Mouse (Mus musculus) lung, postnatal 0 days (tissue): ENCODE results near the gene 9630041A04Rik. TPM values are rescaled to one million over a fixed set of nuclear protein-coding genes. Genes with fewer than 3 reads are reported as not detected.

Experiments used
- ATAC-seq: fragments of 200-750 bp; cut with Nextera tagmentation; 2 replicates; pipeline ENCODE4 v1.8.0; 2017; ENCODE audit warnings: moderate library complexity
- DNase-seq: peaks from one replicate; pipeline ENCODE4 v3.0.0-alpha.2; 2016; ENCODE audit warnings: low spot score
- H3K27ac ChIP-seq: fragments of 300-500 bp; sonication (generic); 2 replicates; pipeline ENCODE4 v1.5.1; 2014; ENCODE audit warnings: antibody characterized with exemption, mild to moderate bottlenecking, low read length, mixed read lengths
- H3K27me3 ChIP-seq: fragments of 300-500 bp; sonication (generic); replicated peaks from 2 replicates; pipeline ENCODE4 v1.6.1; 2014; ENCODE audit warnings: low read length, mixed read lengths; ENCODE audit not compliant: insufficient read depth
- H3K36me3 ChIP-seq: fragments of 300-500 bp; sonication (generic); 2 replicates; pipeline ENCODE4 v1.6.1; 2014; ENCODE audit warnings: low read length, mixed read lengths; ENCODE audit not compliant: insufficient read depth
- H3K4me1 ChIP-seq: fragments of 300-500 bp; sonication (generic); 2 replicates; pipeline ENCODE4 v1.6.1; 2014; ENCODE audit warnings: antibody characterized with exemption, low read depth, low read length, mixed read lengths; ENCODE audit not compliant: insufficient read depth
- H3K4me2 ChIP-seq: fragments of 300-500 bp; sonication (generic); replicated peaks from 2 replicates; pipeline ENCODE4 v1.6.1; 2014; ENCODE audit warnings: low read depth, mild to moderate bottlenecking, low read length, moderate library complexity, mixed read lengths
- H3K4me3 ChIP-seq: fragments of 300-500 bp; sonication (generic); 2 replicates; pipeline ENCODE4 v1.5.1; 2014; ENCODE audit warnings: low read depth, low read length
- H3K9ac ChIP-seq: fragments of 300-500 bp; sonication (generic); replicated peaks from 2 replicates; pipeline ENCODE4 v1.6.1; 2014; ENCODE audit warnings: low read depth, mild to moderate bottlenecking
- H3K9me3 ChIP-seq: fragments of 300-500 bp; sonication (generic); 2 replicates; pipeline ENCODE4 v1.6.1; 2016; ENCODE audit warnings: low read length, mixed read lengths
- CTCF ChIP-seq: IDR thresholded peaks from 2 replicates; pipeline ENCODE4 v1.5.1; 2016; ENCODE audit warnings: antibody characterized with exemption, mild to moderate bottlenecking
- EP300 ChIP-seq: IDR thresholded peaks from 2 replicates; pipeline ENCODE4 v1.6.1; 2016; ENCODE audit warnings: antibody characterized with exemption, mild to moderate bottlenecking, control low read depth
- WGBS: fragments of 180-500 bp; shearing (Covaris S2); extraction: QIAGEN DNeasy Blood & Tissue Kit; methylation state at CpG from one replicate; pipeline ENCODE4 v1.1.7; 2014; 5-methylcytosine and 5-hydroxymethylcytosine counted together
- polyA plus RNA-seq: library from polyadenylated mRNA; unstranded; fragments of >200 nt; fragmentation: Nextera tagmentation; extraction: Ambion mirVana; gene quantifications from 2 replicates; pipeline ENCODE4 v1.2.1, GENCODE M21; 2015

9630041A04Rik gene
- polyA plus RNA-seq, 1 experiment from 2014 or later: not detected

DNA sequence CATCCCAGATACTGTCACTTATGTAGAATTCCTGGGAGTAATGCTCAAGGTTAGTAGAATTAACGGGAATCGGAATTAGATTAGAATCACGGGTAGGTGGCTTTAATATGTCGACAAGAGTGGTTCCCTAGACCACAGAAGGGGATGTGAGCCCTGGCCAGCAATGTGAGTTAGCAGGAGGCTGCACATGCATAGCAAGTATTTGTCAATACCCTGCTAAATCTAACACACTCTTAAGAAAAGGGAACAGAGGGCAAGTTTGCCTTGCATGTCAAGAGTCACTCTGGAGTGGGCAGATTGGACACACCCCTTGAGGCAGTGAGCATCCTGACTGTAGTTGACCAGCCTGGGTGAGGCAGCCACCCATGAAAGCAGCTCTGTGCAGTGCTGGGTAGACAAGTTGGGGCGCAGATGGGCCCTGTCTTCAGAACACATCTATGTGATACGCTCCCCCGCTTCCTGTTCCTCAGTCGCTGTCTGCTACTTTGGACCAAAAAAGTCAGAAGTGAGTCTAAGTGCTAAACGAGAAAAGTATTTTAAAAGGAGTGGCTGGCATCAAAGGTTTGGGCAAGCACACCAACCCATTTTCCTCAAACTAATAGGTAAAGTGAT, 80.5 kb downstream of the 9630041A04Rik start:
- H3K9ac ChIP-seq: no peak overlapping the region
- H3K4me2 ChIP-seq: no peak overlapping the region
- no peaks in the 10 kb centered on the region for H3K4me1 ChIP-seq
- no peak overlapping the region for H3K27ac ChIP-seq
- no peaks in the 10 kb centered on the region for H3K27me3 ChIP-seq
- DNase-seq (no peak), ATAC-seq (no peak)
- 78% methylated on average over 9 of the region's 9 CpGs for WGBS
- H3K4me3 ChIP-seq: no peak overlapping the region
- TF ChIP-seq EP300: no peak
- no peak for TF ChIP-seq CTCF
- no peaks in the 10 kb centered on the region for H3K9me3 ChIP-seq
- H3K36me3 ChIP-seq: no peaks in the 10 kb centered on the region

DNA sequence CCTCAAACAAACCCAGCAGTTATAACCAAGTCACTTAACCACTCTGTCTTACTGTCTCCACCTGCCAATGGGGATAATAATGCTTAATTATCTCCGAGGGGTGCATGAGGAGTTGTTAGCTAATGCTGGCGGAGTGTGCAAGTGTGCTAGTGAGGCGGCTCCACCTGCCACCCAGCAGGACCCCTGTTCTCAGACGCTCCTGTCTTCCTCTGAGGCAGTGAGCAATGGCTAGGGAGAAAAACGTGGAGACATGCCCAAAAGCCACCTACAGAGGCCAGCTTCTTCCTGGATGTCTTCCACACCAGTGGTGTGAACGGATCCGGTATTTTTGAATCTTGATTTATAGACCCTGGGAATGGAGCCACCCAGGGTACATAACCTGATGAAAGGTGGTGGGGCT, 83.7 kb downstream of the 9630041A04Rik start:
- Histone ChIP-seq H3K4me1 (no peaks in the 10 kb centered on the region), H3K27me3 (no peaks in the 10 kb centered on the region), H3K36me3 (no peaks in the 10 kb centered on the region), H3K4me2 (no peak overlapping the region), H3K27ac (no peak overlapping the region), H3K9ac (no peak overlapping the region), H3K4me3 (no peak overlapping the region), H3K9me3 (no peaks in the 10 kb centered on the region)
- WGBS: 66% methylated on average over 7 of the region's 7 CpGs
- ATAC-seq (no peak), DNase-seq (no peak)
- no peak for TF ChIP-seq EP300
- no peak for TF ChIP-seq CTCF

DNA sequence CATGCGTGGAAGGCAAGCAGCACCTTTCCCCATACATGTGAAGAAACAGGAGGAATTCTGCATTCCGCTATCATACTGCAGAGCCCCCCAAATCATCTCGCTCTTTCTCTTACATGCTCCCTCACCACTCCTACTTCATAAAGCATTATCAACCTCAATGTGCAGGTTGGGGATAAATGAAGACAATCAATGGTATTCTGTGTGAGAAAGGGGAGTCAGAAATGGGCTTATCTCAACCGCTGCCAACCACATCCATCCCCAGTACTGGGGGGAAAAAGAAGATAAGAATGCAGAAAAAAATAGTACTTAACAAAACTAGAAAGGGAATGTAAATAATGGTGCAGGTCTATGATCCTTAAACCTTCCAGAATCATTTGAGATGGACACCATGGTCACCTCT, 84.2 kb downstream of the 9630041A04Rik start:
- Histone ChIP-seq H3K27me3 (no peaks in the 10 kb centered on the region), H3K36me3 (no peaks in the 10 kb centered on the region), H3K9me3 (no peaks in the 10 kb centered on the region), H3K4me1 (no peaks in the 10 kb centered on the region), H3K27ac (no peak overlapping the region), H3K9ac (no peak overlapping the region), H3K4me2 (no peak overlapping the region), H3K4me3 (no peak overlapping the region)
- TF ChIP-seq EP300 (no peak), CTCF (no peak)
- no peak for ATAC-seq
- WGBS: 74% methylated on average over 4 of the region's 4 CpGs
- DNase-seq: no peak

DNA sequence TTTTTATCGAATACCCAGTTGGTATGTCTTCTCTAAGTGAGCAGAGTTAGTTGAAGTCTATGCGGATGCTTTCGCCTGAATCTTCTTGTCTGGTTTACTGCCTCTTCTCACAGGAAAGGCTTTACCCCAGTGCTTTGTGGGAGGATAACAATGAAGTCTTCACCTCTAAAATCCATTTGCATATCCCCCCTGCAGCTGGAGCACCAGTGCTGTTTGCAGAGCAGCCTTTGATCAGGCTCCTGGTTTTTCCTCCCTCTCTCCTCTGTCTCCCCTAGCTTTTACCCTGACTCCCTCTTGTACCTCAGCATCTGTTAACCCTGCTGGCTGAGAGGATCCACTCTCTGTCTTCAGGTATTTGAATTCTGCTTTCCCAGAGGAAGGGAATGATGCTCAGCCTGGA, 88.5 kb downstream of the 9630041A04Rik start:
- H3K4me2 ChIP-seq: no peak overlapping the region
- DNase-seq (no peak), ATAC-seq (no peak)
- no peaks in the 10 kb centered on the region for H3K36me3 ChIP-seq
- H3K27ac ChIP-seq: no peak overlapping the region
- H3K27me3 ChIP-seq: no peaks in the 10 kb centered on the region
- no peaks in the 10 kb centered on the region for H3K4me1 ChIP-seq
- no peaks in the 10 kb centered on the region for H3K9me3 ChIP-seq
- 29% methylated on average over 3 of the region's 3 CpGs for WGBS
- H3K9ac ChIP-seq: no peak overlapping the region
- H3K4me3 ChIP-seq: no peak overlapping the region
- TF ChIP-seq EP300 (no peak), CTCF (no peak)

DNA sequence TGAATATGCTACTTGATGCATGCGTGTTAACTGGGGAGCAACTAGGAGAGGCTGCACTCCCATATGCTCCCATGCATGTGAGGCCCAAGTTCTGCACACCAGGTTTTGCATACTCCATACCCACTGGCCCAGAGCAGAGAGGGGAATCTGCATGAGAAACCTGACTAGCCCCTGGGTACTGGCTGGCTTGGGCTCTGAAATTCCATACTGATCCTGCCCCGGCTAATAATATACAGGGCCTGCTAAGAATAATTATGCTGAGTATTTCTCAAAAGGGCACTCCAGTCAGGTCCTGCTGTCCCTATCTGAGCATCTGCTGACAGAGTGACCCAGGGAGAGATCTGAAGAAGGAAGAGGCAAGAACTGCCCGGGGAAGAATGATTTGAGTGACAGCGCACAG, 92.9 kb downstream of the 9630041A04Rik start:
- WGBS: 81% methylated on average over 4 of the region's 4 CpGs
- TF ChIP-seq EP300 (no peak), CTCF (no peak)
- Histone ChIP-seq H3K9ac (no peak overlapping the region), H3K4me3 (no peak overlapping the region), H3K27ac (no peak overlapping the region), H3K4me2 (no peak overlapping the region), H3K4me1 (no peaks in the 10 kb centered on the region), H3K27me3 (no peaks in the 10 kb centered on the region), H3K9me3 (no peaks in the 10 kb centered on the region), H3K36me3 (no peaks in the 10 kb centered on the region)
- ATAC-seq: no peak
- no peak for DNase-seq

DNA sequence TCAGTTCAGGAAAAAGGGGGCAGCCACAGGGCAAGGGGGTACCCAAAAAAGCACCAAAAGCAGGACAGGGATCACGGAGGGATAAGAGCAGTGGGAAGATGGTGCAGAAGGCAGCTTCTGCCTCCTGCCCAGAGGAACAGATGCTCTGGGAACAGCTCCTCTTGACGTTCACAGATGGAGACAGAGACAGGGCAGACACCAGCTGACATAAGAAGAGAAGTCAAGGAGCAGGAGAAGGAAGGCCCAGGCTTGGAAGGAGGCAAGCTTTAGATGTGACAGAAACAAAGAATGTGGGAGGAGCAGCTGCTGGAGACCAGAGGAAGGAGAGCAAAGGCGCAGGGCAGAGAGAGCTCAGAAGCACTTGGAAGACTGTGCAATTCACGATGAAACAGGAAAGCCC, 94.6 kb downstream of the 9630041A04Rik start:
- H3K27ac ChIP-seq: no peak overlapping the region
- no peak overlapping the region for H3K4me2 ChIP-seq
- TF ChIP-seq CTCF (no peak), EP300 (no peak)
- no peaks in the 10 kb centered on the region for H3K36me3 ChIP-seq
- H3K4me3 ChIP-seq: no peak overlapping the region
- no peaks in the 10 kb centered on the region for H3K27me3 ChIP-seq
- no peaks in the 10 kb centered on the region for H3K4me1 ChIP-seq
- WGBS: 29% methylated on average over 4 of the region's 4 CpGs
- H3K9me3 ChIP-seq: no peaks in the 10 kb centered on the region
- no peak overlapping the region for H3K9ac ChIP-seq
- ATAC-seq (no peak), DNase-seq (no peak)

DNA sequence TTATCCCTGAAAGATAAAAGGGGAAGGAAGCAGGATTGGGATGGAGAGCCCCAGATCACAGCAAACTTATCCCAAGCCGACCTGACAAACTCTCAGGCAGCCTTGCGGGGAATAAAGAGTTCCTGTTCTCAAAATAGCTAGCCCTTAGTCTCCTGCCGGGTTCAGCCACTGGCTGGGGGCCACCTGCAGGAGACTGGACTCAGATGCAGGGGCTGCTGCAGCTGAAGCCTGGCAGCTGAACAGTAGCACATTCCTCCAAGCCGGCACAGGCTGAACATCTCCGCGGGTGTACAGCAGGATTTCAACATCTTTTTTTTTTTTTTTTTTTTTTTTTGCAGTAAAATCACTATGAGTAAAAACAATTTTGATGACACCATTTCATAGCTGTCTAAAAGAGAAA, 110.2 kb downstream of the 9630041A04Rik start:
- no peak for ATAC-seq
- no peak overlapping the region for H3K9ac ChIP-seq
- no peak overlapping the region; the same call in 1 of the 2 replicates for H3K4me2 ChIP-seq

More for the DNA sequence above, 110.2 kb downstream of the 9630041A04Rik start:
- Histone ChIP-seq H3K4me1 (no peaks in the 10 kb centered on the region), H3K4me3 (no peak overlapping the region), H3K27ac (no peak overlapping the region), H3K9me3 (no peaks in the 10 kb centered on the region), H3K27me3 (no peaks in the 10 kb centered on the region), H3K36me3 (no peaks in the 10 kb centered on the region)
- TF ChIP-seq EP300: no peak
- no peak for TF ChIP-seq CTCF
- WGBS: 13% methylated on average over 6 of the region's 6 CpGs
- peak; percentile 44 for DNase-seq
